Mouse (Mus musculus): ENCODE results near the gene Eml2. TPM values are rescaled to one million over a fixed set of nuclear protein-coding genes. Genes with fewer than 3 reads are reported as not detected.

The Eml2 gene
- polyA plus RNA-seq, 1 experiment from 2014 or later: 2.8 TPM

GRCm38 (mm10) chr7:19157160-19157800 is 18.9 kb upstream of the Eml2 start:
- Histone ChIP-seq H3K4me1 (ENCODE audit: control insufficient read depth, insufficient read depth, low read length) (0 out of 2 replicates have a peak, but pooled peaks cover 14% of the 10 kb centered on the region), H3K4me2 (replicated peaks; ENCODE audit: low read depth, low read length) (peak overlapping the region; percentile 28), H3K36me3 (ENCODE audit: control insufficient read depth, insufficient read depth, low read length) (peaks cover 21% of the 10 kb centered on the region; the same call in 1 of the 2 replicates), H3K4me3 (ENCODE audit: low read length) (no peak overlapping the region), H3K27ac (ENCODE audit: low read depth, low read length) (no peak overlapping the region), H3K9ac (ENCODE audit: low read depth, low read length) (no peak overlapping the region), H3K9me3 (ENCODE audit: control insufficient read depth, low read length) (no peaks in the 10 kb centered on the region), H3K27me3 (ENCODE audit: control insufficient read depth, insufficient read depth, low read length) (peaks cover 8% of the 10 kb centered on the region)
- 8% methylated on average over 30 of the region's 30 CpGs for WGBS
- ATAC-seq (ENCODE audit: low FRiP score, low TSS enrichment): peak; percentile 54; the same call in 1 of the 2 replicates

- Histone ChIP-seq H3K4me3 (ENCODE audit: low read length) (no peak overlapping the region), H3K27ac (ENCODE audit: low read depth, low read length) (no peak overlapping the region), H3K27me3 (ENCODE audit: control insufficient read depth, insufficient read depth, low read length) (peaks cover 8% of the 10 kb centered on the region), H3K36me3 (ENCODE audit: control insufficient read depth, insufficient read depth, low read length) (peaks cover 9% of the 10 kb centered on the region; the same call in 1 of the 2 replicates), H3K4me1 (ENCODE audit: control insufficient read depth, insufficient read depth, low read length) (peaks cover 15% of the 10 kb centered on the region; the same call in 1 of the 2 replicates), H3K9ac (ENCODE audit: low read depth, low read length) (no peak overlapping the region), H3K4me2 (replicated peaks; ENCODE audit: low read depth, low read length) (no peak overlapping the region), H3K9me3 (ENCODE audit: control insufficient read depth, low read length) (no peaks in the 10 kb centered on the region)
- 39% methylated on average over 11 of the region's 11 CpGs for WGBS
- ATAC-seq (ENCODE audit: low FRiP score, low TSS enrichment): no peak
These were observed 17.6 kb upstream of the Eml2 start for GRCm38 (mm10) chr7:19158601-19159000.

GRCm38 (mm10) chr7:19159411-19159810 is 16.8 kb upstream of the Eml2 start:
- no peak overlapping the region for H3K9ac ChIP-seq (ENCODE audit: low read depth, low read length)
- WGBS: 12% methylated on average over 18 of the region's 18 CpGs
- H3K4me1 ChIP-seq (ENCODE audit: control insufficient read depth, insufficient read depth, low read length): peaks cover 23% of the 10 kb centered on the region; the same call in 1 of the 2 replicates
- no peaks in the 10 kb centered on the region for H3K9me3 ChIP-seq (ENCODE audit: control insufficient read depth, low read length)
- H3K4me2 ChIP-seq (replicated peaks; ENCODE audit: low read depth, low read length): peak overlapping the region; percentile 78
- no peak for ATAC-seq (ENCODE audit: low FRiP score, low TSS enrichment)
- H3K27ac ChIP-seq (ENCODE audit: low read depth, low read length): no peak overlapping the region
- H3K36me3 ChIP-seq (ENCODE audit: control insufficient read depth, insufficient read depth, low read length): peaks cover 3% of the 10 kb centered on the region; the same call in 1 of the 2 replicates
- peak overlapping the region; percentile 42 for H3K4me3 ChIP-seq (ENCODE audit: low read length)
- H3K27me3 ChIP-seq (ENCODE audit: control insufficient read depth, insufficient read depth, low read length): peaks cover 8% of the 10 kb centered on the region

GRCm38 (mm10) chr7:19160115-19160514 is 16.1 kb upstream of the Eml2 start:
- H3K9ac ChIP-seq (ENCODE audit: low read depth, low read length): peak overlapping the region; percentile 61; the same call in 1 of the 2 replicates

GRCm38 (mm10) chr7:19162928-19163327 is 13.3 kb upstream of the Eml2 start:
- no peak overlapping the region for H3K27ac ChIP-seq (ENCODE audit: low read depth, low read length)
- no peaks in the 10 kb centered on the region for H3K36me3 ChIP-seq (ENCODE audit: control insufficient read depth, insufficient read depth, low read length)
- H3K4me2 ChIP-seq (replicated peaks; ENCODE audit: low read depth, low read length): no peak overlapping the region
- H3K4me3 ChIP-seq (ENCODE audit: low read length): no peak overlapping the region
- no peaks in the 10 kb centered on the region for H3K9me3 ChIP-seq (ENCODE audit: control insufficient read depth, low read length)
- peaks cover 27% of the 10 kb centered on the region; the same call in 1 of the 2 replicates for H3K4me1 ChIP-seq (ENCODE audit: control insufficient read depth, insufficient read depth, low read length)
- peaks cover 8% of the 10 kb centered on the region for H3K27me3 ChIP-seq (ENCODE audit: control insufficient read depth, insufficient read depth, low read length)
- 71% methylated on average over 7 of the region's 7 CpGs for WGBS
- ATAC-seq (ENCODE audit: low FRiP score, low TSS enrichment): no peak
- H3K9ac ChIP-seq (ENCODE audit: low read depth, low read length): no peak overlapping the region

More at GRCm38 (mm10) chr7:19160115-19160514, 16.1 kb upstream of the Eml2 start:
- Histone ChIP-seq H3K27me3 (ENCODE audit: control insufficient read depth, insufficient read depth, low read length) (peaks cover 8% of the 10 kb centered on the region), H3K4me1 (ENCODE audit: control insufficient read depth, insufficient read depth, low read length) (peaks cover 30% of the 10 kb centered on the region; the same call in 1 of the 2 replicates), H3K4me3 (ENCODE audit: low read length) (peak overlapping the region; percentile 42), H3K9me3 (ENCODE audit: control insufficient read depth, low read length) (no peaks in the 10 kb centered on the region), H3K27ac (ENCODE audit: low read depth, low read length) (no peak overlapping the region), H3K4me2 (replicated peaks; ENCODE audit: low read depth, low read length) (peak overlapping the region; percentile 78), H3K36me3 (ENCODE audit: control insufficient read depth, insufficient read depth, low read length) (no peaks in the 10 kb centered on the region)
- 1% methylated on average over 20 of the region's 20 CpGs for WGBS
- peak; percentile 38 for ATAC-seq (ENCODE audit: low FRiP score, low TSS enrichment)

DNA sequence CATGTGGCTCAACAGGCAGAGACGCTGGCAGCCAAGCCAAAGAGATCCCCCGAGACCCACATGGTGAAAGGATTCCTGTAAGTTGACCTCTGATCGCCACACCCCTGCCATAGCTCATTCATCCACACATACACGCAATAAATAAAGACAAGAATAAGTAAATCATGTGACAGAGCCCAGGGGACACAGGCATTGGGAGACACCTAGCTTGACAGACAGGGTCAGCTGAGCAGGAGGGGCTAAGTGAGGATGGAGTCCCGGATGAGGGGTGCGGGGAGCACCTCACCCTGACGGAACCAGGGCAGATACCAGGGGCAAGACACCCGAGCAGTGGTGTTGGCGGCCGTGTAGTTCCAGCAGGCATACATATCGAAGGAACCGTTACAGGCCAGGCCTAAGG is 12.5 kb upstream of the Eml2 start:
- WGBS: 21% methylated on average over 12 of the region's 12 CpGs
- peak; percentile 22; the same call in 1 of the 2 replicates for ATAC-seq (ENCODE audit: low FRiP score, low TSS enrichment)
- peaks cover 8% of the 10 kb centered on the region for H3K27me3 ChIP-seq (ENCODE audit: control insufficient read depth, insufficient read depth, low read length)

GRCm38 (mm10) chr7:19164189-19164588 is 12.0 kb upstream of the Eml2 start:
- WGBS: 0% methylated on average over 6 of the region's 6 CpGs
- H3K4me2 ChIP-seq (replicated peaks; ENCODE audit: low read depth, low read length): peak overlapping the region; percentile 31
- peak; percentile 65 for ATAC-seq (ENCODE audit: low FRiP score, low TSS enrichment)
- H3K9ac ChIP-seq (ENCODE audit: low read depth, low read length): no peak overlapping the region
- H3K27me3 ChIP-seq (ENCODE audit: control insufficient read depth, insufficient read depth, low read length): peaks cover 7% of the 10 kb centered on the region
- H3K27ac ChIP-seq (ENCODE audit: low read depth, low read length): no peak overlapping the region
- H3K4me1 ChIP-seq (ENCODE audit: control insufficient read depth, insufficient read depth, low read length): peaks cover 27% of the 10 kb centered on the region; the same call in 1 of the 2 replicates
- peak overlapping the region; percentile 12; the same call in 1 of the 2 replicates for H3K4me3 ChIP-seq (ENCODE audit: low read length)
- no peaks in the 10 kb centered on the region for H3K36me3 ChIP-seq (ENCODE audit: control insufficient read depth, insufficient read depth, low read length)
- H3K9me3 ChIP-seq (ENCODE audit: control insufficient read depth, low read length): no peaks in the 10 kb centered on the region

More for the DNA sequence above, 12.5 kb upstream of the Eml2 start:
- Histone ChIP-seq H3K9ac (ENCODE audit: low read depth, low read length) (no peak overlapping the region), H3K4me3 (ENCODE audit: low read length) (no peak overlapping the region; the same call in 1 of the 2 replicates), H3K4me1 (ENCODE audit: control insufficient read depth, insufficient read depth, low read length) (peaks cover 27% of the 10 kb centered on the region; the same call in 1 of the 2 replicates), H3K9me3 (ENCODE audit: control insufficient read depth, low read length) (no peaks in the 10 kb centered on the region), H3K36me3 (ENCODE audit: control insufficient read depth, insufficient read depth, low read length) (no peaks in the 10 kb centered on the region), H3K27ac (ENCODE audit: low read depth, low read length) (no peak overlapping the region), H3K4me2 (replicated peaks; ENCODE audit: low read depth, low read length) (peak overlapping the region; percentile 31)

- H3K9ac ChIP-seq (ENCODE audit: low read depth, low read length): no peak overlapping the region
- no peaks in the 10 kb centered on the region for H3K36me3 ChIP-seq (ENCODE audit: control insufficient read depth, insufficient read depth, low read length)
- 2% methylated on average over 13 of the region's 13 CpGs for WGBS
- no peak overlapping the region for H3K27ac ChIP-seq (ENCODE audit: low read depth, low read length)
- peak overlapping the region; percentile 31; the same call in 1 of the 2 replicates for H3K4me2 ChIP-seq (replicated peaks; ENCODE audit: low read depth, low read length)
- H3K9me3 ChIP-seq (ENCODE audit: control insufficient read depth, low read length): no peaks in the 10 kb centered on the region
- H3K27me3 ChIP-seq (ENCODE audit: control insufficient read depth, insufficient read depth, low read length): no peaks in the 10 kb centered on the region; the same call in 1 of the 2 replicates
- peaks cover 23% of the 10 kb centered on the region; the same call in 1 of the 2 replicates for H3K4me1 ChIP-seq (ENCODE audit: control insufficient read depth, insufficient read depth, low read length)
- H3K4me3 ChIP-seq (ENCODE audit: low read length): 0 out of 2 replicates have a peak overlapping the region, but pooled peaks have one; percentile 12
- ATAC-seq (ENCODE audit: low FRiP score, low TSS enrichment): no peak; the same call in 1 of the 2 replicates
These were observed 11.2 kb upstream of the Eml2 start for GRCm38 (mm10) chr7:19164978-19165377.

Measured in kidney, embryonic 14.5 days (tissue).